Mouse (Mus musculus) liver, embryonic 16.5 days (tissue): ENCODE data around the gene Ppm1h. TPM values are rescaled to one million over a fixed set of nuclear protein-coding genes. Genes with fewer than 3 reads are reported as not detected.

Experiments
- ATAC-seq: fragments of 200-750 bp; cut with Nextera tagmentation; 2 replicates; pipeline ENCODE4 v1.8.0; 2017; ENCODE audit warnings: low read depth, mild to moderate bottlenecking, moderate number of reproducible peaks, moderate library complexity
- H3K27ac ChIP-seq: fragments of 300-500 bp; sonication (generic); 2 replicates; pipeline ENCODE4 v1.5.1; 2014; ENCODE audit warnings: mild to moderate bottlenecking, low read length
- H3K27me3 ChIP-seq: fragments of 300-500 bp; sonication (generic); 2 replicates; pipeline ENCODE4 v1.6.1; 2014; ENCODE audit warnings: low read depth, low read length, mixed read lengths; ENCODE audit not compliant: control insufficient read depth, insufficient read depth
- H3K36me3 ChIP-seq: fragments of 300-500 bp; sonication (generic); 2 replicates; pipeline ENCODE4 v1.6.1; 2014; ENCODE audit warnings: mild to moderate bottlenecking; ENCODE audit not compliant: control insufficient read depth, insufficient read depth
- H3K4me1 ChIP-seq: fragments of 300-500 bp; sonication (generic); 2 replicates; pipeline ENCODE4 v1.6.1; 2014; ENCODE audit warnings: low read depth, low read length, mixed read lengths; ENCODE audit not compliant: control insufficient read depth
- H3K4me2 ChIP-seq: fragments of 300-500 bp; sonication (generic); 2 replicates; pipeline ENCODE4 v1.6.1; 2014; ENCODE audit warnings: low read depth, low read length, mixed read lengths
- H3K4me3 ChIP-seq: fragments of 300-500 bp; sonication (generic); 2 replicates; pipeline ENCODE4 v1.5.1; 2014; ENCODE audit warnings: low read depth, mild to moderate bottlenecking, low read length
- H3K9ac ChIP-seq: fragments of 300-500 bp; sonication (generic); 2 replicates; pipeline ENCODE4 v1.6.1; 2014; ENCODE audit warnings: low read depth, low read length
- H3K9me3 ChIP-seq: fragments of 300-500 bp; sonication (generic); replicated peaks from 2 replicates; pipeline ENCODE4 v1.6.1; 2016; ENCODE audit warnings: low read length; ENCODE audit not compliant: control insufficient read depth
- WGBS: fragments of 180-500 bp; shearing (Covaris S2); extraction: QIAGEN DNeasy Blood & Tissue Kit; methylation state at CpG from one replicate; pipeline ENCODE4 v1.1.7; 2014; ENCODE audit not compliant: insufficient replicate concordance; 5-methylcytosine and 5-hydroxymethylcytosine counted together
- polyA plus RNA-seq: library from polyadenylated mRNA; unstranded; fragments of >200 nt; fragmentation: Nextera tagmentation; extraction: Ambion mirVana; gene quantifications from 2 replicates; pipeline ENCODE4 v1.2.1, GENCODE M21; 2015

The Ppm1h gene
- polyA plus RNA-seq, 1 experiment from 2014 or later, result 2.7 TPM

GRCm38 (mm10) chr10:122800732-122801110 is 122.2 kb downstream of the Ppm1h start:
- Histone ChIP-seq H3K4me2 (no peak overlapping the region), H3K4me1 (peaks cover 2% of the 10 kb centered on the region; the same call in 1 of the 2 replicates), H3K27ac (no peak overlapping the region; the same call in 1 of the 2 replicates), H3K36me3 (no peaks in the 10 kb centered on the region), H3K9me3 (no peaks in the 10 kb centered on the region), H3K9ac (no peak overlapping the region), H3K4me3 (no peak overlapping the region), H3K27me3 (no peaks in the 10 kb centered on the region)
- no peak for ATAC-seq
- whole genome bisulfite sequencing, result 39% methylated on average over 4 of the region's 4 CpGs

GRCm38 (mm10) chr10:122802218-122802617 is 123.7 kb downstream of the Ppm1h start:
- Histone ChIP-seq H3K9me3 (no peaks in the 10 kb centered on the region), H3K36me3 (no peaks in the 10 kb centered on the region), H3K4me2 (peak overlapping the region; percentile 51), H3K4me3 (peak overlapping the region; percentile 23; the same call in 1 of the 2 replicates), H3K4me1 (peaks cover 2% of the 10 kb centered on the region; the same call in 1 of the 2 replicates), H3K27ac (no peak overlapping the region), H3K9ac (no peak overlapping the region), H3K27me3 (no peaks in the 10 kb centered on the region)
- no peak for ATAC-seq
- WGBS, result 34% methylated on average over 30 of the region's 30 CpGs

GRCm38 (mm10) chr10:122802901-122803300 is 124.3 kb downstream of the Ppm1h start:
- H3K9me3 ChIP-seq, result no peaks in the 10 kb centered on the region
- no peaks in the 10 kb centered on the region for H3K36me3 ChIP-seq
- no peak overlapping the region; the same call in 1 of the 2 replicates for H3K4me2 ChIP-seq
- no peak overlapping the region for H3K4me3 ChIP-seq
- H3K27ac ChIP-seq, result no peak overlapping the region
- no peaks in the 10 kb centered on the region for H3K27me3 ChIP-seq
- WGBS, result 44% methylated on average over 7 of the region's 7 CpGs
- no peak overlapping the region for H3K9ac ChIP-seq
- ATAC-seq, result no peak
- peaks cover 2% of the 10 kb centered on the region; the same call in 1 of the 2 replicates for H3K4me1 ChIP-seq

- peaks cover 2% of the 10 kb centered on the region; the same call in 1 of the 2 replicates for H3K4me1 ChIP-seq
- no peak overlapping the region for H3K27ac ChIP-seq
- no peaks in the 10 kb centered on the region for H3K9me3 ChIP-seq
- no peak overlapping the region for H3K4me2 ChIP-seq
- no peaks in the 10 kb centered on the region for H3K27me3 ChIP-seq
- H3K9ac ChIP-seq, result no peak overlapping the region
- 0 out of 2 replicates have a peak, but pooled peaks have one; percentile 31 for ATAC-seq
- 4% methylated on average over 7 of the region's 7 CpGs for WGBS
- no peak overlapping the region for H3K4me3 ChIP-seq
- no peaks in the 10 kb centered on the region for H3K36me3 ChIP-seq
Measured at GRCm38 (mm10) chr10:122803906-122804305, 125.3 kb downstream of the Ppm1h start.

- Histone ChIP-seq H3K4me3 (no peak overlapping the region), H3K4me1 (peaks cover 2% of the 10 kb centered on the region; the same call in 1 of the 2 replicates), H3K9ac (no peak overlapping the region), H3K27me3 (no peaks in the 10 kb centered on the region), H3K4me2 (no peak overlapping the region), H3K36me3 (no peaks in the 10 kb centered on the region), H3K9me3 (no peaks in the 10 kb centered on the region), H3K27ac (no peak overlapping the region)
- no peak for ATAC-seq
- 44% methylated on average over 2 of the region's 2 CpGs for WGBS
Measured at GRCm38 (mm10) chr10:122805866-122806265, 127.3 kb downstream of the Ppm1h start.

GRCm38 (mm10) chr10:122807127-122808105 is 128.9 kb downstream of the Ppm1h start:
- Histone ChIP-seq H3K4me3 (no peak overlapping the region), H3K27ac (no peak overlapping the region), H3K9ac (no peak overlapping the region), H3K36me3 (no peaks in the 10 kb centered on the region), H3K9me3 (no peaks in the 10 kb centered on the region), H3K4me2 (no peak overlapping the region), H3K27me3 (no peaks in the 10 kb centered on the region), H3K4me1 (no peaks in the 10 kb centered on the region; the same call in 1 of the 2 replicates)
- 29% methylated on average over 9 of the region's 9 CpGs for whole genome bisulfite sequencing
- ATAC-seq, result no peak

- Histone ChIP-seq H3K36me3 (no peaks in the 10 kb centered on the region), H3K9ac (no peak overlapping the region), H3K9me3 (no peaks in the 10 kb centered on the region), H3K4me2 (no peak overlapping the region), H3K4me1 (no peaks in the 10 kb centered on the region), H3K4me3 (no peak overlapping the region), H3K27ac (no peak overlapping the region), H3K27me3 (no peaks in the 10 kb centered on the region)
- 72% methylated on average over 4 of the region's 4 CpGs for WGBS
- ATAC-seq, result no peak
Measured at GRCm38 (mm10) chr10:122808186-122808585, 129.6 kb downstream of the Ppm1h start.

GRCm38 (mm10) chr10:122809851-122810250 is 131.3 kb downstream of the Ppm1h start:
- Histone ChIP-seq H3K4me1 (no peaks in the 10 kb centered on the region), H3K9me3 (no peaks in the 10 kb centered on the region), H3K4me3 (no peak overlapping the region), H3K27me3 (no peaks in the 10 kb centered on the region), H3K4me2 (no peak overlapping the region), H3K36me3 (no peaks in the 10 kb centered on the region), H3K27ac (no peak overlapping the region), H3K9ac (no peak overlapping the region)
- 69% methylated on average over 8 of the region's 8 CpGs for WGBS
- no peak for ATAC-seq

- Histone ChIP-seq H3K9me3 (no peaks in the 10 kb centered on the region), H3K27me3 (no peaks in the 10 kb centered on the region), H3K27ac (no peak overlapping the region), H3K36me3 (no peaks in the 10 kb centered on the region), H3K4me2 (peak overlapping the region; percentile 13; the same call in 1 of the 2 replicates), H3K9ac (no peak overlapping the region), H3K4me3 (no peak overlapping the region), H3K4me1 (no peaks in the 10 kb centered on the region)
- peak; percentile 62 for ATAC-seq
- WGBS, result 15% methylated on average over 14 of the region's 14 CpGs
Measured at GRCm38 (mm10) chr10:122815094-122815493, 136.5 kb downstream of the Ppm1h start.
